Mouse (Mus musculus): Measurements from ENCODE around the gene Mlh3.

Gene Mlh3

GRCm38 (mm10) chr12:85270319-85270718 is at the start of gene Mlh3:
Gene Mlh3, minus strand, starts transcription at chr12:85270599.
- ATAC-seq (ENCODE audit: insufficient number of reproducible peaks, low FRiP score, low TSS enrichment): peak; percentile 98

- ATAC-seq (ENCODE audit: insufficient number of reproducible peaks, low FRiP score, low TSS enrichment): 0 out of 2 replicates have a peak, but pooled peaks have one; percentile 50
Observed at GRCm38 (mm10) chr12:85308651-85309050, 38.3 kb upstream of the Mlh3 start.

GRCm38 (mm10) chr12:85305247-85305892 is 35.0 kb upstream of the Mlh3 start:
- peak; percentile 49; the same call in 1 of the 2 replicates for ATAC-seq (ENCODE audit: insufficient number of reproducible peaks, low FRiP score, low TSS enrichment)

- no peak for ATAC-seq (ENCODE audit: insufficient number of reproducible peaks, low FRiP score, low TSS enrichment)
Observed at GRCm38 (mm10) chr12:85304725-85305124, 34.3 kb upstream of the Mlh3 start.

GRCm38 (mm10) chr12:85303256-85303655 is 32.9 kb upstream of the Mlh3 start:
- ATAC-seq (ENCODE audit: insufficient number of reproducible peaks, low FRiP score, low TSS enrichment): no peak

- no peak for ATAC-seq (ENCODE audit: insufficient number of reproducible peaks, low FRiP score, low TSS enrichment)
Observed at GRCm38 (mm10) chr12:85298835-85299180, 28.4 kb upstream of the Mlh3 start.

GRCm38 (mm10) chr12:85298127-85298834 is 27.9 kb upstream of the Mlh3 start:
- ATAC-seq (ENCODE audit: insufficient number of reproducible peaks, low FRiP score, low TSS enrichment): no peak

GRCm38 (mm10) chr12:85297345-85297997 is 27.1 kb upstream of the Mlh3 start:
- no peak for ATAC-seq (ENCODE audit: insufficient number of reproducible peaks, low FRiP score, low TSS enrichment)

- no peak for ATAC-seq (ENCODE audit: insufficient number of reproducible peaks, low FRiP score, low TSS enrichment)
Observed at GRCm38 (mm10) chr12:85296915-85297314, 26.5 kb upstream of the Mlh3 start.

GRCm38 (mm10) chr12:85295506-85295905 is 25.1 kb upstream of the Mlh3 start:
- ATAC-seq (ENCODE audit: insufficient number of reproducible peaks, low FRiP score, low TSS enrichment): no peak

GRCm38 (mm10) chr12:85292906-85293305 is 22.5 kb upstream of the Mlh3 start:
- no peak for ATAC-seq (ENCODE audit: insufficient number of reproducible peaks, low FRiP score, low TSS enrichment)

GRCm38 (mm10) chr12:85292288-85292687 is 21.9 kb upstream of the Mlh3 start:
- no peak for ATAC-seq (ENCODE audit: insufficient number of reproducible peaks, low FRiP score, low TSS enrichment)

- ATAC-seq (ENCODE audit: insufficient number of reproducible peaks, low FRiP score, low TSS enrichment): no peak
Observed at GRCm38 (mm10) chr12:85291541-85291940, 21.1 kb upstream of the Mlh3 start.

- ATAC-seq (ENCODE audit: insufficient number of reproducible peaks, low FRiP score, low TSS enrichment): no peak
Observed at GRCm38 (mm10) chr12:85290633-85291032, 20.2 kb upstream of the Mlh3 start.

- no peak for ATAC-seq (ENCODE audit: insufficient number of reproducible peaks, low FRiP score, low TSS enrichment)
Observed at GRCm38 (mm10) chr12:85289157-85290000, 19.0 kb upstream of the Mlh3 start.

- no peak for ATAC-seq (ENCODE audit: insufficient number of reproducible peaks, low FRiP score, low TSS enrichment)
Observed at GRCm38 (mm10) chr12:85288486-85289156, 18.2 kb upstream of the Mlh3 start, which contains the start of gene Zc2hc1c. Gene Zc2hc1c, plus strand, starts transcription at chr12:85288591.

- no peak for ATAC-seq (ENCODE audit: insufficient number of reproducible peaks, low FRiP score, low TSS enrichment)
Observed at GRCm38 (mm10) chr12:85287809-85288485, 17.5 kb upstream of the Mlh3 start, which contains the start of gene Acyp1. Gene Acyp1, minus strand, starts transcription at chr12:85288438.

- ATAC-seq (ENCODE audit: insufficient number of reproducible peaks, low FRiP score, low TSS enrichment): no peak
Observed at GRCm38 (mm10) chr12:85286941-85287340, 16.5 kb upstream of the Mlh3 start.

- ATAC-seq (ENCODE audit: insufficient number of reproducible peaks, low FRiP score, low TSS enrichment): no peak
Observed at GRCm38 (mm10) chr12:85284996-85285395, 14.6 kb upstream of the Mlh3 start.
